Mouse (Mus musculus): ENCODE results near the gene Togaram2. TPM values are rescaled to one million over a fixed set of nuclear protein-coding genes. Genes with fewer than 3 reads are reported as not detected.

The Togaram2 gene
- total RNA-seq, 2 experiments from 2014 or later: 1.1 to 5.5 TPM

Other genes starting within 250 kb of the Togaram2 start
- 1 to 10 TPM; 2.6 to 3.1 TPM for gene Gm4707, start 213.3 kb upstream of the Togaram2 start, total RNA-seq (2021)
- 10 to 100 TPM; 28.5 to 37.2 TPM for gene Smchd1, start 197.9 kb upstream of the Togaram2 start, total RNA-seq (2021)
- under 1 TPM; 0.49 to 0.57 TPM for gene Ndc80, start 146.4 kb upstream of the Togaram2 start, total RNA-seq (2021)
- gene Spdya, start 121.2 kb upstream of the Togaram2 start, total RNA-seq (2021): 1 to 10 TPM; 1.5 to 3.0 TPM
- gene Wdr43, start 57.4 kb upstream of the Togaram2 start, total RNA-seq (2021): 10 to 100 TPM; 20.3 to 26.8 TPM
- gene Pcare, start 79.6 kb downstream of the Togaram2 start, total RNA-seq (2021): under 1 TPM; 0.35 to 0.41 TPM
- gene Clip4, start 95.2 kb downstream of the Togaram2 start, total RNA-seq (2021): 10 to 100 TPM; 61.6 to 72.6 TPM

Measured in left cerebral cortex, postnatal 36 days (tissue).